Mouse (Mus musculus): ENCODE measurements at regions not wholly inside any gene's neighbourhood (a gene's known extent, or its start where the extent isn't known, plus 50 kb on each side); places are given as distances from the start of the nearest gene placed in this dataset.

DNA sequence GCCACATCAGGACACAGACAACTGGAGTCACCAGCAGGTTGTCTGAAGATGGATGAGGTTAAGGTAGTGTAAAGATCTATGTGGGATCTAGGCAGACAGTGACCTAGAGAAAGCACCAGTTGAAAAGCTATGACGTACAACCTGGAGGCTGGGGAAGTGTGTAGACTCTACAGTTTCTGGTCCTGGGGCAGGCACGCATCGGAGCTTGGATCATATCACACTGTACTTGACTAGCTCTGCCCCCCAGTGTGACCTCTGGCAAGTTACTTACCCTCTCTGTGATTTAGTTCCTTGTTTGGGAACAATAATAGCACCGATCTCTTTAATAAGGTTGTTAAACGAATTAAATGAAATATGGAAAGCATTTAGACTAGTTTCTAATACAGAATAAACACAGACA, 75.5 kb downstream of the Gm12689 start:
- TF ChIP-seq CTCF (IDR thresholded peaks at IDR 0.05; ENCODE audit: low read depth, low read length) (no peak), GATA1 (IDR thresholded peaks at IDR 0.05; ENCODE audit: borderline replicate concordance, low read length) (no peak)
